Mouse (Mus musculus) left cerebral cortex, adult 11 months (tissue): Measurements from ENCODE around the gene D5Ertd577e.
"Not testable (repeated sequence)": the region's sequence is repeated elsewhere in the genome, so short reads cannot be mapped to it uniquely, and the experiment has no call there.

ENCODE experiments used
- DNase-seq: peaks from one replicate; pipeline ENCODE4 v3.0.0; 2022; ENCODE audit warnings: low spot score

Gene D5Ertd577e

DNA sequence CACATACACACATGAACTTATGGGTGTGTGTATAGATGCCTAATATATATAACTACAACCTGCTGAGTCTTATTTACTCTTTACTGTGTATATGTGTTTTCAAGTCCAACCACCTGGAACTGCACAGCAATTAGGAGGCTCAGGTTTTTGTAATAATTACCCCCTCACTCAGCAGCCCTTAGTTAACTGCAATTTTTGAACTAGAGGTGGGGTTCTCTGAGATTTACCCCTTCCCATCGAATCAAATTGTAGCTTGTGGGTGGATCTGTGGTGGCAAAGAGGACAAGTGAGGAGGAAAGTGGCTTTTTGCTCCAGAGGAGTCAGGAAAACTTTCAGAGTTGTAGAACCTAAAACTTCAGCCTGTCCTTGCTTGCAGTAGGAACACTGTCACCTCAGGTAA, at the start of gene D5Ertd577e:
Gene D5Ertd577e, plus strand, starts transcription at position 301 of the 400 bp plus-strand sequence.
- DNase-seq, result not testable (repeated sequence)

DNA sequence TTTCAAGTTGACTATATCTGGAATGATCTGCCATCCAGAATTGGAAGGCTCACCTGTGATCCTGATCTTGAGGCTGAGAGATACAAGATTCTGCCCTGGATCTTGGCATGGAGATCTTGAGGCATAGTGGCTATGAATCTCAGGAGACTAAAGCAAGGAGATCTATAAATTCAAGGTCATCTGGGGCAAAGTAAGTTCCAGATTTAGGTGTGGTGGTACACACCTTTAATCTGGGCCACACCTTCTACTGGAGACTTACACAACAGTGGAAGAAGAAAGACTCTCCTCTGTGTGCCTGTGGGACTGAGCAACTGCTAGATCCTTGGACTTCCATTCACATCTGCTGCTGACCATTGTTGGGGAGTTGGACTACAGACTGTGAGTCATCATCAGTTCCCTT, 53.9 kb downstream of the D5Ertd577e start, which contains the start of gene Gm3286:
Gene Gm3286, plus strand, starts transcription at position 301 of the 400 bp plus-strand sequence.
- DNase-seq, result not testable (repeated sequence)
